Mouse (Mus musculus) olfactory bulb, adult 2 months (tissue): ENCODE results near the gene Zmynd8.

Experiments
- CTCF ChIP-seq: fragments of 200-500 bp; IDR thresholded peaks from 2 replicates; pipeline ENCODE4 v1.5.1; 2012; ENCODE audit warnings: low read depth, mild to moderate bottlenecking, low read length, moderate library complexity; ENCODE audit not compliant: insufficient read depth
- POLR2A ChIP-seq: fragments of 200-500 bp; IDR thresholded peaks from 2 replicates; pipeline ENCODE4 v1.6.1; 2012; ENCODE audit warnings: mild to moderate bottlenecking, low read depth, low read length, moderate library complexity; ENCODE audit not compliant: insufficient read depth

DNA sequence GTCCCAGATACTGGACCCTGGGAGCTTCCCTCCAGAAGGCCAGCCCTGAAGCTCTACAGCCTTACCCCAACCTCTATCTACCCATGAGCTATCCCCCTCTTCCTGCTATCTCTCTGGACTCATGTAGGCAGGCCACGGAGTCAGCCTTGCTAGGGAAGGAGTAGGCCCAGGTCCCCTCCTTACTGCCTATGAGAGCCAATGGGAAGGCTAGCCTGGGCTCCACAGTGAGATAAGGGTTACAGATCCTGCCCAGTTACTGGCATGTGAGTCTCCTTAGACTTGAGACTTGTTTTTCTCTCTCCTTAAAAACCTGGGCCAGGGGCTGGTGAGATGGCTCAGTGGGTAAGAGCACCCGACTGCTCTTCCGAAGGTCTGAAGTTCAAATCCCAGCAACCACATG lies 5.6 kb downstream of the Zmynd8 start:
- TF ChIP-seq CTCF (no peak), POLR2A (no peak)
